Mouse (Mus musculus): ENCODE measurements at regions not wholly inside any gene's neighbourhood (a gene's known extent, or its start where the extent isn't known, plus 50 kb on each side); places are given as distances from the start of the nearest gene placed in this dataset.

- no peak overlapping the region for H3K9ac ChIP-seq
- H3K4me2 ChIP-seq (replicated peaks) = no peak overlapping the region
- H3K27me3 ChIP-seq (replicated peaks) = no peaks in the 10 kb centered on the region
- peak overlapping the region; percentile 48; the same call in 1 of the 2 replicates for H3K27ac ChIP-seq
- H3K9me3 ChIP-seq = no peaks in the 10 kb centered on the region
- 13% methylated on average over 4 of the region's 4 CpGs for WGBS
- H3K36me3 ChIP-seq = no peaks in the 10 kb centered on the region
- peak; percentile 84 for ATAC-seq
- peaks cover 26% of the 10 kb centered on the region for H3K4me1 ChIP-seq (replicated peaks)
- H3K4me3 ChIP-seq (replicated peaks) = no peak overlapping the region
These were observed 143.8 kb upstream of the Zfp703 start for GRCm38 (mm10) chr8:26833297-26833696.

GRCm38 (mm10) chr8:26833784-26834183, 143.3 kb upstream of the Zfp703 start:
- Histone ChIP-seq H3K27ac (no peak overlapping the region), H3K4me2 (replicated peaks) (no peak overlapping the region), H3K4me1 (replicated peaks) (peaks cover 23% of the 10 kb centered on the region), H3K9me3 (no peaks in the 10 kb centered on the region), H3K9ac (no peak overlapping the region), H3K4me3 (replicated peaks) (no peak overlapping the region), H3K36me3 (no peaks in the 10 kb centered on the region), H3K27me3 (replicated peaks) (no peaks in the 10 kb centered on the region)
- ATAC-seq = no peak
- 49% methylated on average over 5 of the region's 5 CpGs for WGBS

- no peaks in the 10 kb centered on the region for H3K9me3 ChIP-seq
- H3K4me1 ChIP-seq (replicated peaks) = peaks cover 23% of the 10 kb centered on the region
- no peak overlapping the region for H3K4me3 ChIP-seq (replicated peaks)
- H3K9ac ChIP-seq = no peak overlapping the region
- H3K27ac ChIP-seq = no peak overlapping the region
- WGBS = 75% methylated on average over 13 of the region's 13 CpGs
- no peaks in the 10 kb centered on the region for H3K36me3 ChIP-seq
- ATAC-seq = no peak
- H3K4me2 ChIP-seq (replicated peaks) = no peak overlapping the region
- H3K27me3 ChIP-seq (replicated peaks) = no peaks in the 10 kb centered on the region
These were observed 142.5 kb upstream of the Zfp703 start for GRCm38 (mm10) chr8:26834604-26835003.

- 55% methylated on average over 8 of the region's 8 CpGs for WGBS
These were observed 142.0 kb upstream of the Zfp703 start for GRCm38 (mm10) chr8:26835076-26835475.

GRCm38 (mm10) chr8:26835616-26836015, 141.5 kb upstream of the Zfp703 start:
- H3K4me1 ChIP-seq (replicated peaks) = peaks cover 23% of the 10 kb centered on the region
- no peaks in the 10 kb centered on the region for H3K27me3 ChIP-seq (replicated peaks)
- H3K9ac ChIP-seq = no peak overlapping the region
- ATAC-seq = no peak
- no peak overlapping the region for H3K4me2 ChIP-seq (replicated peaks)
- H3K4me3 ChIP-seq (replicated peaks) = no peak overlapping the region
- no peak overlapping the region for H3K27ac ChIP-seq
- WGBS = 55% methylated on average over 6 of the region's 6 CpGs
- no peaks in the 10 kb centered on the region for H3K9me3 ChIP-seq
- no peaks in the 10 kb centered on the region for H3K36me3 ChIP-seq

More at GRCm38 (mm10) chr8:26835076-26835475, 142.0 kb upstream of the Zfp703 start:
- H3K36me3 ChIP-seq = no peaks in the 10 kb centered on the region
- no peak overlapping the region for H3K4me3 ChIP-seq (replicated peaks)
- no peak for ATAC-seq
- H3K27me3 ChIP-seq (replicated peaks) = no peaks in the 10 kb centered on the region
- H3K9me3 ChIP-seq = no peaks in the 10 kb centered on the region
- H3K27ac ChIP-seq = no peak overlapping the region
- H3K9ac ChIP-seq = no peak overlapping the region
- H3K4me1 ChIP-seq (replicated peaks) = peaks cover 23% of the 10 kb centered on the region
- H3K4me2 ChIP-seq (replicated peaks) = no peak overlapping the region

- Histone ChIP-seq H3K36me3 (no peaks in the 10 kb centered on the region), H3K9ac (no peak overlapping the region), H3K4me2 (replicated peaks) (no peak overlapping the region), H3K4me1 (replicated peaks) (peaks cover 27% of the 10 kb centered on the region), H3K9me3 (no peaks in the 10 kb centered on the region), H3K4me3 (replicated peaks) (no peak overlapping the region), H3K27me3 (replicated peaks) (no peaks in the 10 kb centered on the region), H3K27ac (no peak overlapping the region)
- ATAC-seq = no peak
- 84% methylated on average over 7 of the region's 7 CpGs for WGBS
These were observed 140.6 kb upstream of the Zfp703 start for GRCm38 (mm10) chr8:26836552-26836951.

- Histone ChIP-seq H3K4me2 (replicated peaks) (no peak overlapping the region), H3K27ac (0 out of 2 replicates have a peak overlapping the region, but pooled peaks have one; percentile 15), H3K4me3 (replicated peaks) (no peak overlapping the region), H3K4me1 (replicated peaks) (peaks cover 23% of the 10 kb centered on the region), H3K9me3 (no peaks in the 10 kb centered on the region), H3K36me3 (no peaks in the 10 kb centered on the region), H3K9ac (no peak overlapping the region), H3K27me3 (replicated peaks) (no peaks in the 10 kb centered on the region)
- 31% methylated on average over 2 of the region's 2 CpGs for WGBS
- ATAC-seq = peak; percentile 19; the same call in 1 of the 2 replicates
These were observed 136.8 kb upstream of the Zfp703 start for GRCm38 (mm10) chr8:26840286-26840685.

GRCm38 (mm10) chr8:26840745-26841680, 136.1 kb upstream of the Zfp703 start:
- 60% methylated on average over 12 of the region's 12 CpGs for WGBS
- no peaks in the 10 kb centered on the region for H3K36me3 ChIP-seq
- peaks cover 19% of the 10 kb centered on the region for H3K4me1 ChIP-seq (replicated peaks)
- H3K9me3 ChIP-seq = no peaks in the 10 kb centered on the region
- no peak overlapping the region for H3K9ac ChIP-seq
- no peak overlapping the region for H3K4me3 ChIP-seq (replicated peaks)
- peak overlapping the region; percentile 67 for H3K27ac ChIP-seq
- no peak overlapping the region for H3K4me2 ChIP-seq (replicated peaks)
- H3K27me3 ChIP-seq (replicated peaks) = no peaks in the 10 kb centered on the region
- peak; percentile 89 for ATAC-seq

GRCm38 (mm10) chr8:26843714-26844113, 133.4 kb upstream of the Zfp703 start:
- Histone ChIP-seq H3K4me3 (replicated peaks) (no peak overlapping the region), H3K9me3 (no peaks in the 10 kb centered on the region), H3K27me3 (replicated peaks) (no peaks in the 10 kb centered on the region), H3K27ac (no peak overlapping the region), H3K36me3 (no peaks in the 10 kb centered on the region), H3K4me1 (replicated peaks) (peaks cover 30% of the 10 kb centered on the region), H3K4me2 (replicated peaks) (no peak overlapping the region), H3K9ac (no peak overlapping the region)
- 53% methylated on average over 6 of the region's 6 CpGs for WGBS
- ATAC-seq = no peak

- Histone ChIP-seq H3K9me3 (no peaks in the 10 kb centered on the region), H3K9ac (no peak overlapping the region), H3K4me1 (replicated peaks) (peaks cover 35% of the 10 kb centered on the region), H3K4me2 (replicated peaks) (no peak overlapping the region), H3K27ac (no peak overlapping the region), H3K4me3 (replicated peaks) (no peak overlapping the region), H3K27me3 (replicated peaks) (no peaks in the 10 kb centered on the region), H3K36me3 (no peaks in the 10 kb centered on the region)
- WGBS = 38% methylated on average over 8 of the region's 8 CpGs
- no peak for ATAC-seq
These were observed 132.9 kb upstream of the Zfp703 start for GRCm38 (mm10) chr8:26844132-26844808.

- H3K27ac ChIP-seq = 0 out of 2 replicates have a peak overlapping the region, but pooled peaks have one; percentile 44
- no peak overlapping the region for H3K4me2 ChIP-seq (replicated peaks)
- WGBS = 76% methylated on average over 6 of the region's 6 CpGs
- H3K4me3 ChIP-seq (replicated peaks) = no peak overlapping the region
- H3K27me3 ChIP-seq (replicated peaks) = no peaks in the 10 kb centered on the region
- ATAC-seq = no peak
- H3K9me3 ChIP-seq = no peaks in the 10 kb centered on the region
- no peaks in the 10 kb centered on the region for H3K36me3 ChIP-seq
- H3K4me1 ChIP-seq (replicated peaks) = peaks cover 39% of the 10 kb centered on the region
- H3K9ac ChIP-seq = no peak overlapping the region
These were observed 132.3 kb upstream of the Zfp703 start for GRCm38 (mm10) chr8:26844809-26845143.

- H3K4me2 ChIP-seq (replicated peaks) = no peak overlapping the region
- ATAC-seq = no peak
- H3K9ac ChIP-seq = no peak overlapping the region
- no peaks in the 10 kb centered on the region for H3K36me3 ChIP-seq
- H3K4me1 ChIP-seq (replicated peaks) = peaks cover 39% of the 10 kb centered on the region
- WGBS = 63% methylated on average over 11 of the region's 11 CpGs
- H3K27me3 ChIP-seq (replicated peaks) = no peaks in the 10 kb centered on the region
- no peak overlapping the region for H3K27ac ChIP-seq
- no peaks in the 10 kb centered on the region for H3K9me3 ChIP-seq
- H3K4me3 ChIP-seq (replicated peaks) = no peak overlapping the region
These were observed 131.5 kb upstream of the Zfp703 start for GRCm38 (mm10) chr8:26845481-26846194.
